Mouse (Mus musculus) mouse embryonic stem cell (cell line): ENCODE data around the gene Prtn3.

Source experiments
- in situ Hi-C, 2 experiments: fragments of 300-500 bp; cut with MboI; formaldehyde crosslinking; loops; 1 replicate in 1 of 2; 3 replicates in 1 of 2; pipeline ENCODE4 v1.14.3; 2019 to 2020; ENCODE audit warnings: low sequenced_read_pairs in 2 of 2, low pct_unique_long_range_greater_than_20kb in 1 of 2, mixed read lengths in 1 of 2; ENCODE audit not compliant: unreplicated experiment in 1 of 2

Gene Prtn3

DNA sequence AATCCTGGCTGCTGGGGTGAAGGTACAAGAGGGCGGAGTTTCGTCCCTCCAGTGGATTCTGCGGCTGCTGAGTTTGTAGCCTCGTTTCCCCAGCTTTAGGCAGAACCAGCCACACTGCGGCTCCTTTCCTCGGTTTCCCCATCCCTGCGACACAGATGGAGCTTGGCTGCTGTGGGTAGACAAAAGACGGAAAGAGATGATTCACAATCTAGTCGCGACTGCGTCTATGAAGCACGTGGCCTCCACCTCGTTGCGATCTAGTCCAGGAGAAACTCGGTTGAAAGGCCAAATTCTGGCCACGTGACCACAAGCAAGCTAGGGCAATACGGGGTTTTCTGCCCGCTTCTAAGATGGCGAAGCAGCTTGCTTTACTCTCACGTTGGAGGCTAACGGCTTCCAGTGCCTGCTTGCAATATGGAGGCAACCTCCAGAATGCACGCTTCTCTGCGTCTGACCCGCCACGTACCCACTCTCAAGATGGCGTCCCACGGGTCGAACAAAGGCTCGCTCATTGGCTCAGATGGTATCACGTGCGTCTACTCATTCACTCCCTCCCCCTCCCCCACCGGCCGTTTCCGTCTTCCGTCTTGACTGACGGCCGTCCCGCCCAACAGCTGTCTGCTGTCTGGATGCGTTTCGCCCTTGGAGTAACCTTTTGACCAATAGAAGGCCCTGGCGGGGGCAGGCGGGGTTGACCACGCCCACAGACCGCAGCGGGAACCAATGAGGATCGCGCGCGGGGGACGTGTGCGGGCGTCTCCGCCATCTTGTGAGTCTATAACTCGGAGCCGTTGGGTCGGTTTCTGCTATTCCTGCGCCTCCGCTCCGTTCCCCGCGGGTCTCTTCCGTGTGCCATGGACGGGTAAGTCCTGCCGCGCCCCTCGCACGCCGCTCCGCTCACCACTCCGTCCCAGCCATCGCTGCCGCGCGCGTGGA is 20.1 kb upstream of the Prtn3 start, which contains the start of gene Ptbp1:
TSS of gene Ptbp1 (plus strand) at position 568 of the 936 bp plus-strand sequence.
- in situ Hi-C loops = no loop called here

DNA sequence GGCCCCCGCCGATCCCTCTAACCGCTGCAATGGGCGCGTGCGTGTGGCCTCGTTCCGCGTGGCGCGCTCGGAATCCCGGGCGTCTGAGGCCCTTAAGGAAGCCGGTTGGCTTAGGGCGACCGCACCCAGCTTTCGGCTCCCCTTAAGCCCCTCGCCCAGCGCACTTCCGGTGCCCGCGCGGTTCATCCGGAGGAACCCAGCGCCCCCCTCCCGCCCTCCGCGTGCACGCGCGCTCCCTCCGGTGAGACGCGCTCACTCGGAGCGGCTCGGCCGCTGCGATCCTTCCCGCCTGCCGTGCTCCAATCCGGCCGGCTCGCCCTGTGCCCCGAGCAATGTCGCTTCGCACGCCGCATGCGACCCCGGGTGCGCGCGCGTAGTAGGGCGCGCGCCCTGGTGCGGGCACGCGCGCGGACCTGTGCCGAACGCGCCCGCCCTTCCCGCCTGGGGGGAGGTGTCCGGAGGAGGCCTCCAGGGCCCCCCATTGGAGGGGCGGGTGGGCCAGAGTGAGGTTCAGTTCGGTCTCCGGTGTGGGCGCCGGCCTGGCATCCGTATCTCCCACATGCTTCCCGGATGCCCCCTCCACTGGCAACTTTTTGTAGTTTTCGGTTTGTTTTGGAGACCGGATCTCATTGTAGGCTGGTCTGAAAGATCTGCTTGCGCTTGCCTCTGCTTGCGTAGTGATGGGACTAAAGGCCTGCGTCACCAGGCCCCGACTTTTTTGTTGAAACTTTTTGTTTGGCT is 19.3 kb upstream of the Prtn3 start:
- in situ Hi-C loops = no loop called here

DNA sequence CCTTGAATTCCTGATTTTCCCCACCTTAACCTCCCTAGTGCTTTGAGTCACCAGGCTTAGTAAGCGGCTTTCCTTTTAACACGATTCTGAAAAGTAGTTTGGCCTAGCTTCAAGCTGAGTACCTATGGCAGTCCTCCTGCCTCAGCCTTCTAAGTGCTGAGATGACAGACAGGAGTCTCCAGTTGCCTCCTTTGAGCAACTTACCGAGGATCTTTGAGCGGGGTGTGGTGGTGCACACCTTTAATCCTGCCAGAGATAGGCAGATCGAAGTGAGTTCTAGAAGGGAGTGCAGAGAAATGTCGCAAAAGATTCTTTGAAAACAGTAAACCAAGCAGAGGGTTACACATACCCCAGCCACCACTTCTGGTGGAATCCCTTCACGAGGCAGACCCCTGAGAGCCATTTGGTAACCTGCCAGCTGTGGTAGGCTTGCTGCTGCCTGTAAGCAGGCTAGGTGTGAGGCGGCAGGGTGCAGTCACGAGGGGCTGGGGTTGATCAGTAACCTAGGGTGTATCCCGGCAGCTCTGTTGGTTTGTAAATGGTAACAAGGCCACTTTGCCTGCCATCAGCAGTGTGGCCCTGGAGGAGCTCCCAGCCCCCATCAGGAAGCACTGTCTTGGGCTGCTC is 18.6 kb upstream of the Prtn3 start:
- in situ Hi-C loops = no loop called here

DNA sequence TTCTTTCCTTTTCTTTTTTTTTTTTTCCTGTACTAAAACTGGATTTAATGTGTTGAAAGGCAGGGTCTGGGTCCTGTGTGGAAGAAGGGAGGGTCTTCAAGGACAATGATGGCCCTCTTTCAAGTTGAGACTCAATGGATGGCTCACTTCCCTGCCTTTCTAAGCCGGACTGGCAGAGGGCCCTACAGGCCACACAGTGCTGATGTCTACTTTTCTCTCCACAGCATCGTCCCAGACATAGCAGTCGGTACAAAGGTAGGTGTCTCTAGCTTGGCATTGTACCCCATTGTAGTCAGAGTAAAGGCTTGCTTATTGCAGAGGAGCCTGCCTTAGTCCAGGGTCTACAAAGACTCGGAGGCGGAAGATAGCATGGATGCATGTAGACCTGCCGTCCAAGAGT is 18.0 kb upstream of the Prtn3 start:
- in situ Hi-C loops = no loop called here

DNA sequence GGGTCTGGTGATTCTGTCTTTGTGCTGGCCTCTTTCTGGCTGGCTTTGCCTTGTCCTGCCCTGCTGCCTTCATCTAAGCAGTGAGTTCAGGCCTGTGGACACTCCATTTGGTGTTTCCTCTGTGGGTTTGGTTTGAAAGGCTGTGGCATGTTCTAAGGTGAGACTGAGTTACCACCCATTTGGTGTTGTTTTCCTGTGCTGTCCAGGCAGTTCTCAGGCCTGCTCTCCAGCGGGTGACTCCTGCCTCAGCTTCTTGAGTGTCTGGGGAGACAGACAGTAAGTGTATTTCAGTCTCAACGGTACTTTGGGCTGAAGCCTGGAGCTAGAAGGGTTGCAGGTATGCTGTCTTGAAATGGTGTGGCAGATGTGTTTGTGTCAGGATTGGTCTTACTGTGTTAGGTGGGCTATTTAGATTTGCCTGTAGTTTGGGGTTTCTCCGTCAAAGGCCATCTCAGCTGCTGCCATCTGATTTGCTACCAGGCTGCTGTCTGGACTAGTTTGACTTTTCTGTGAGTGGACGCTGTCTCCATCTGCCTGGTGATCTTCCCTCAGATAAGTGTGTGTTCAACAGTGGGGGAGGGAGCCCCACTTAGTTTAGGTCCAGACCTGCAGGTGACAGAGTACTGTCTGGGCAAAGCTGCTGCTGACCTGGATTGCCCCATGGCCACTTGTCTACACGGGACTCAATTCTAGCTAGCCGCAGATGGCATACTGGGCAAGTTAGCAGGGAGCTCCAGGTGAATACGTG is 17.4 kb upstream of the Prtn3 start:
- in situ Hi-C loops = no loop called here

DNA sequence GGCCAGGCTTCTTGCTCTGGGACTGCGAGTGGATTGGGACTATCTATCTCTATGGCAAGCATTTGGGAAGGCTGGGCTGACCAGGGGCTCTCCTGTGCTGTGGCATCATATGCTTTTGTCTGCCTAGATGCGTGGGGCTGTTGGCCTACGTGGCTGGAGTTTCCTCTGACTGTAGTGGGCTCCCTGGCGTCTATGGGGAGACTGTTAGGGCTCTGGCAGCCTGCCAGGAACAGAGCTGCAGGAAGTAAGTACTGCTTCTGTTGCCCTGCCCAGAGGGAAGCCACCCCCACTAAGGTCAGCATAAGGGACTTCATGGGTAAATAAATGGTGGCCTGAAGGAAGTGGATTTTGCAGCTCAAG is 16.8 kb upstream of the Prtn3 start:
- in situ Hi-C loops = no loop called here

DNA sequence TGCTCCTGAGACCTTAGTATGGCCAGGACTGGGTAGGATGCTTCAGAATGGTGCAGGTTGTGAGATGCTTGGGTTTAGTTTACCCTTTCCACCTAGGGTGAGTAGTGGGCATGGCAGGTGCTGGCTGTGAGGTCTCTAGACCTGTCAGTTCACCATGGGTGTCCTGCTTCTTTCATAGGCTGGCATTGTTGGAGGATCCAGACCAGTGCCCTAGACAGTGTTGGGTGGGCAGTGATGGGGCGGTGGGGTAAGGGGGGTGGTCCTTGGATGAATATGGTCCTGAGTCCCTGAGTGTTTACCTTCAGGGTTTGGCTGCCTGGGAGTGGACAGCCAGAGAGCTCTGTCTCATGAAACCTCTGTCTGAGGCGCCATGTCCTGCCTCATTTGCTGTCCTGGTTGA is 16.4 kb upstream of the Prtn3 start:
- in situ Hi-C loops = no loop called here

DNA sequence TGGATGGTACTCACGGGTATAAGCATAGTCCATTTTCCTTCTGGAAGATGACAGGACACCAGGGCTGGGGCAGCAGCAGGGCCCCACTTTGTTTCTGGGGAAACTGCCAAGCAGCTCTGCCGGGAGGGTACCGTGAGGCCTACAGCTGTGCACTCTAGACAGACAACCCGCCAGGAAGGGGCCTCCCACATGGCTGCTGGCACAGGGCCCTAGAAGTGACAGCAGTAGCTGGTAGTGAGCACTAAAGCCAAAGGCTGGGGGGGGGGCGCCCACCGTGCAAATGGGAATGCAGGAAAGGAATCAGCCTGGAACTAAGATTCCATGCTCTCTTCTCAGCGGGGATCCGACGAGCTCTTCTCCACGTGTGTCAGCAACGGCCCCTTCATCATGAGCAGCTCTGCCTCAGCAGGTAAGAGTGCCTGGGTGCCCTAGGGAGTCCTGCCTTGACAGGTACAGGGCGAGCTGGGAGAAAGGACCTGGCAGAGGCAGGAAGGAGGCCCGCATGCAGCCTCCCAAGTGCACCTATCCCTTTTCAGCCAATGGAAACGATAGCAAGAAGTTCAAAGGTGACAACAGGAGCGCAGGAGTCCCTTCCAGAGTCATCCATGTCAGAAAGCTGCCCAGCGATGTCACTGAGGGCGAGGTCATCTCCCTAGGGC is 15.7 kb upstream of the Prtn3 start:
- in situ Hi-C loops = no loop called here

DNA sequence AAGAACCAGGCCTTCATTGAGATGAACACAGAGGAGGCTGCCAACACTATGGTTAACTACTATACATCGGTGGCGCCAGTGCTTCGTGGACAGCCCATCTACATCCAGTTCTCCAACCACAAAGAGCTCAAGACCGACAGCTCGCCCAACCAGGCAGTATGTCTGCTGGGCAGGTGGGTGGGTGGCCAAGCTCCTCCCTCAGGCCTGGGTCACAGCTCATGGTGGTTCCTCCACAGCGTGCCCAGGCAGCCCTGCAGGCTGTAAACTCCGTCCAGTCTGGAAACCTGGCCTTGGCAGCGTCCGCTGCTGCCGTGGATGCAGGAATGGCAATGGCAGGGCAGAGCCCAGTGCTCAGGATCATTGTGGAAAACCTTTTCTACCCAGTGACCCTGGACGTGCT is 15.2 kb upstream of the Prtn3 start:
- in situ Hi-C loops = no loop called here

DNA sequence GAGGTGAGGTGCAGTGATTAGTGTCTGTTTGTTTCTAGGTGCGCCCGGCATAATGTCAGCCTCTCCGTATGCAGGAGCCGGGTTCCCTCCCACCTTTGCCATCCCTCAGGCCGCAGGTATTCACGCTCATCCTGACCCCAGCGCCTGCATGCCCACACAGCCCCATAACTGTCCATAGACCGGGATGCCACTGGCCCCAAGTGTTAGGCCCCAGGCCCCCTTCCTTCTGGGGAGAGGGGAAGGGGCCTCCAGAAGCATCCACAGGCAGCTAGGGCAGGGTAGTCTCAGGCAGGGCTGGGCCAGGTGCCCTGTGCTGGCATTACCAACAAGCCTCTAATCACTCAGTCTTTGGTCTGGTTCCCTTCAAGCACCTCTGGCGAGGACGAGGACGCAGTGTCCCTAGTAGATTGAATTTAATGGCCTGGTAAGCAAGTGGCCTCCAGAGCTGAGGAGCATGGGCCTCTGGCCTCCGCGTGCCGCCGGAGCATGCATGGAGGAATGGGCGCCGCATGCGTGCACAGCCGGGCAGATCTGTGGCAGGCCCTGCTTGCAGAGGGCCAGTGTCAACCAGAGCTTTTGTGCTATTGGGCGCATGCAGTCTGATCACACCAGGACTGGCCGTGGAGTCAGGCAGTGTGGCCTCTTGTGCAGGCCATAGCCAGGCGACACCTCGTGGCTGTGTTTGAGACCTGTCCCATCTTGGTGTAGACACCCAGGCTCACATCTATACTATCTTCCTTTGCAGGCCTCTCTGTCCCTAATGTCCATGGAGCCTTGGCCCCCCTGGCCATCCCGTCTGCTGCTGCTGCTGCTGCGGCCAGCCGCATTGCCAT is 14.0 kb upstream of the Prtn3 start:
- in situ Hi-C loops = no loop called here

DNA sequence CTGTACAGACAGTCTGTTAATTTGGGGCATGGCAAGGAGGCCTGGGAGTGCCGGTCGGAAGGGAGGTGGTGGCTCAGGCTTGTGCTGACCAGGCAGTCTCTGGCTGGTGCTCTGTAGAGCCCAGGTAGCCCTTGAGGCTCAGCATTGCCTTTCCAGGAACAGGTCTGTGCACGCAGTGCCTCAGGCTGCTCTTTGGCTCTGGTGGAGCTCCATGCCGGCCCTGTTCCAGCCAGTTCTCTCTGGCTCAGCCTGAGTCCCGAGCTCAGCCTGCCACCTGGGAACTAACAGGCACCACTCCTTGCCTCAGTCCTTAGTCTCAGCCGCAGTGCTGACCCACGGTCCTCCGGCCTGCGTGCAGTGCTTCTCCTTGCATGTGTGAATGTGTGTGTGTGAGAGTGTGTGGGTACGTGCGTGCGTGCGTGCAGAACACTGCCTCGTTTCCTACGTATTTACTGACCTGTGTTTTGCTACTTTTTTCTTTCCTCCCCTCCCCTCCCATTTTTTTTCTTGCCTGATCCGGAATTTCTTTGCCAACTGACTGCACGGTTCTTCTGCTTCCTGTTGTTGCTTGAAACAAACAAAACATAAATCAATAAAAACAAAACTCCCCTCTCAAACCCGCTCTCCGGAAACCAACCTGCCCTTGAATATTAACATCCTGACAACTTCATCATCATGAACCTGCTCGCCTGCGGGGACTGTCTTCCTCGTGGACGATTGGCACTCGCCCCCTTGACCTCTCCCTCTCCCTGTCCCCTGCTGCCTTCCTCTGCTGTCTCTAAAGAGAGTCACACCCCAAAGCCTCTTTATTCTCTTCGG is 12.8 kb upstream of the Prtn3 start:
- in situ Hi-C loops = no loop called here

DNA sequence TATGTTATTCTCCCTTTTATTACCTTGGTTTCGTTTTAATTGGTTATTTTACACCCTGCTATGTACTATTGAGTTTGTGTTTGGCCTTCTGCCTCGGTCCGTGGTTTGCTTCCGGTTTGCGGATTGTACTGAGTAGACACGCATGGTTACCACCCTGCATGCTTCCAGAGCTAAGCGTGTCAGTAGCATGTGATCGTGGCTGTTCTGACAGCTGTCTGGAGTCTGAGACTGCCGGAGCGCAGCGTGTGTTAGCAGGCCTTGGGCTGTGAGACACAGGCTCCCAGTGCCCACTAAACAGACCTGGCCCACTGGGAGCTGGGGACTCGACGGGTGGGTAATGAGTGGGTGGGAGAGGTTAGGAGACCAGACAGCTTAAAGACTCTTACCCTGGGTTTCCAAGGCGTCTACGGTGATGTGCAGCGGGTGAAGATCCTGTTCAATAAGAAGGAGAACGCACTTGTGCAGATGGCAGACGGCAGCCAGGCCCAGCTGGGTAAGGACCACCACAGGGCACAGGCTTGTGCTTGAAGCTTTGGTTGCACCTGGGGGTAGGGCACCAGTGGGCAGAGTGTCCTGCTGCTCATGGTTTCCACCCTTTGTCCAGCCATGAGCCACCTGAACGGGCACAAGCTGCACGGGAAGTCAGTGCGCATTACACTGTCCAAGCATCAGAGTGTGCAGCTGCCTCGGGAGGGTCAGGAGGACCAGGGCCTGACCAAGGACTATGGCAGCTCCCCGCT is 12.1 kb upstream of the Prtn3 start:
- in situ Hi-C loops = no loop called here

DNA sequence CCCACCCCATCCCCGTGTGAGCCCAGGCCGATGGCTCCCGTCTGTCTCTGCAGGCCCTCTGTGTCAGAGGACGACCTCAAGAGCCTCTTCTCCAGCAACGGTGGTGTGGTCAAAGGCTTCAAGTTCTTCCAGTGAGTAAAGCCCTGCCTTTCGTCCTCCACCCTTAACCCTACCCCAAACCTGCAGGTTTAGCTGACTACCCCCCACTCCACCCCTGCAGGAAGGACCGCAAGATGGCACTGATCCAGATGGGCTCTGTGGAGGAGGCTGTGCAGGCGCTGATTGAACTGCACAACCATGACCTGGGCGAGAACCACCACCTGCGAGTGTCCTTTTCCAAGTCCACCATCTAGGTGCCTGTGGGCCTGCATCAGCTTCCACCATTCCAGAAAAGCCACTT is 11.4 kb upstream of the Prtn3 start:
- in situ Hi-C loops = no loop called here

DNA sequence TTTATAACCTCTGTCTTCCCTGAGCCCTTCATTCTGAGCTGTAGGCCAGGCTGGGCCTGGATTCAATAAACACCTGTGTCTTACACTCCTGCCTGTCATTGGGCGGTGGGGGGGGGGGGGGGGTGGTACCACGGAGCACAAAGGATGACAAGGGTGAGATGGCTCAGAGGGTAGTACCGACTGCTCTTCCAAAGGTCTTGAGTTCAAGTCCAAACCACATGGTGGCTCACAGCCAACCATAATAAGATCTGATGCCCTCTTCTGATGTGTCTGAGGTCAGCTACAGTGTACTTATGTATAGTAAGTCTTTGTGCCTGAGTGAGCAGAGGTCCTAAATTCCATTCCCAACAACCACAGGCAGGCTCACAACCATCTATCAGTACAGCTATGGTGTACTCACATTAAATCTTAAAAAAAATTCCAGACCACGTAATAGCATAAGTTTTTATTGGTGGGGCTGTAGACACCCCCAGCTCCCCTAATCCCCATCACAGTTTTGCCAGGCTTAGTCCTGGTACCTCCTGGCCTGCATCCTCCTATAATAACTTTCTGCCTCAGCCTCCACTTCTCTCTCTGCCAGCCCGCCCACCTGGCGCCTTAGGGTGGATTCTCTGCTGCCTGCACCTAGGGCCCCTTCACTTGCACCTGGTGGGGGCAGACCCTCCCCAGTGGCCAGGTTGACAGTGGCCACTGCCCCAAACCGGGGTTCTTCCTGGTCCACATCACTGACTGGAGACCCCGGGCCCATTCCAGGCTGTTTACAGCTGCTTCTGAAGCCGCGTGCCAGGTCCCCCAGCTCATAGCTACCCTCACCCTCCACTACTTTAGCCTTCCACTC is 9.7 kb upstream of the Prtn3 start:
- in situ Hi-C loops = no loop called here

DNA sequence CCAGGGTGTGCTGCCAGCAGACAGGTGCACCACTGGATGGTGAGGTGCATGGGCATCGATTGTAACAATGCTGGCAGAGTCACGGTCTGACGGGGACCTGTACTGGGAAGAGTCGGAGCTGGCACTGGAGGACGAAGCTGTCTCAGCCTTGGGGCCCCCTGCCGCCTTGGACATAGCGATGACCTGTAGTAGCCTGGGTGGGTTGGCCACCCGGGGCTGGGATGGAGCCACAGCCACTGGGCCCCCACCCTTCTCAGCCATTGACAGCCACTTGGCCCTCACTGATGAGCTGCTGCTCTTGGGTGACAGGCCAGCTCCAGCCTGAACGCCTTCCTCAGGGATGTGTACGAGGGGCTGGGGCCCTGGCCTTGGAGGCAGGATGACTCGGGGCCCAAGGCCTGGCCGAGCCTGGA is 9.1 kb upstream of the Prtn3 start:
- in situ Hi-C loops = no loop called here
